Mouse (Mus musculus) heart, adult 2 months (tissue): Measurements from ENCODE around the gene Fcor.
A peak's percentile ranks its signal among the peaks of the same experiment; 100 is the strongest.

Experiments
- CTCF ChIP-seq: fragments of 200-600 bp; IDR thresholded peaks from 2 replicates; pipeline ENCODE4 v1.8.1; 2022; ENCODE audit warnings: antibody characterized with exemption, mild to moderate bottlenecking, moderate library complexity
- EP300 ChIP-seq: fragments of 200-500 bp; IDR thresholded peaks from 2 replicates; pipeline ENCODE4 v1.6.1; 2011; ENCODE audit warnings: low read depth, low read length, control low read depth; ENCODE audit not compliant: insufficient read depth
- POLR2A ChIP-seq: fragments of 200-500 bp; IDR thresholded peaks from 2 replicates; pipeline ENCODE4 v1.6.1; 2011; ENCODE audit warnings: mild to moderate bottlenecking, low read depth, low read length, control low read depth; ENCODE audit not compliant: insufficient read depth

DNA sequence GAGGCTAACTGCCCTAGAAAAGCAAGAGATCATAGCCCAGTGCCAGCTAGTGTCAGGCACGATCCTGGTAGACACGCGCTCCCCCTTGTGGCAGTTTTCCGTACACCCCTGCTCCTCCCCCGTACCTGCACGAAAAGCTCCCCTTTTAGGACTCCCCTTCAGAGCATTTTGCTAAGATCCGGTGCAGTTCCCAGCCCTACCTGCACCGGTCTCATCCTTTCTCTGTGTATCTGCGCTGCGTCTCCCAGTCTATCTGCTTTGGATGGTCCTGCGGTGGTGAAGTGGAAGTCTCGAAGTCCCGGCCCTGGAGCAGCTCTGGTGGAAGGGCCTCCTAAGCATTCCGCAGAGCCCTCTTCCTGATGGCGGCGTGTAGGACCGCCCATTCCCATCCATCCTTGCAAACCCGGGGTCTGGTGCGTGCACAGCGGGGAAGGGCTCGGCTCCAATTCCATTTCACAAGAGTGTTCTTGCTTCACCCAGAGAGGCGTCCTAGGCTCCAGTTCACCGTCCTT lies at the start of gene Fcor:
- TF ChIP-seq CTCF (peak; percentile 94), POLR2A (no peak), EP300 (peak; percentile 60; the same call in 1 of the 2 replicates)
